ENCODE assay signal across 23 mouse cellular contexts in the genomic region with DNA sequence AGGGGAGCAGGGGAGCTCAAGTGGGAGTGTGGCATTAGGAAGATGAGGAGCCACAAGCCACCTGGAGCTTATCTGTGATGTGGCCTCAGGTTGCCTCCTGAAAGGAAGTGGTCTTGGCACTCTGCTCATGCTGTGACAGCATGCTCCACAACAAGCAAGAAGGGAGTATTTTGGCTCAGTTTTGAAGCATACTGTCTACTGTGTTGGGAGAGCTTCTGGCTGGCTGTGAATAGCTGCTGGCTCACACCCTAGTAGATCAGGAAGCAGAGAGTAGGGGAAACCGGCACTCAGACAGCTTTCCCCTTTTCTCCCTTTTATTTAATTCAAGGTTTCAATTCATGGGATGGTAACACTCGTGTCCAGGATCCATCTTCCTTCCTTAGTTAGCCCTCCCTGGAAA. TPM values are rescaled to one million over a fixed set of nuclear protein-coding genes. Genes with fewer than 3 reads are reported as not detected.
DNase-seq lines count a peak whose midpoint lies in the region.
"Had no signal": no experiment of that assay in that cellular context is flagged by ENCODE, and none has a peak within 500 bp of the region (broad histone marks: within the 10 kb centered on the region; RNA-seq: fewer than 3 reads in every experiment).

No protein-coding gene starts in this region.

- 67% methylated on average over 2 of the region's 2 CpGs for WGBS in limb, embryonic 10.5 days

- H3K4me1 ChIP-seq in limb, embryonic 10.5 days: no peaks in the 10 kb centered on the region
- H3K4me1 ChIP-seq: embryonic facial prominence, embryonic 15.5 days; forebrain, embryonic 10.5 days; forebrain, embryonic 15.5 days; heart, embryonic 15.5 days; hindbrain, embryonic 10.5 days; hindbrain, embryonic 15.5 days had no signal

- no peak overlapping the region for H3K27ac ChIP-seq in limb, embryonic 10.5 days
- H3K27ac ChIP-seq: embryonic facial prominence, embryonic 15.5 days; forebrain, embryonic 10.5 days; forebrain, embryonic 15.5 days; heart, adult 2 months; heart, embryonic 15.5 days; hindbrain, embryonic 10.5 days; hindbrain, embryonic 15.5 days had no signal

- intact Hi-C loops in heart, postnatal 14 days (cut with DNase I): no loop called here

- H3K4me3 ChIP-seq in limb, embryonic 10.5 days: no peak overlapping the region
- H3K4me3 ChIP-seq: embryonic facial prominence, embryonic 15.5 days; erythroblast, embryonic 14.5 days; forebrain, embryonic 10.5 days; forebrain, embryonic 15.5 days; heart, adult 2 months; heart, embryonic 15.5 days; hindbrain, embryonic 10.5 days; hindbrain, embryonic 15.5 days had no signal

- DNase-seq in cerebellum, adult 9-11 months: peak; percentile 21
- DNase-seq in cerebellum, adult 11 months: no peak
- DNase-seq in heart, adult 11 months: peak; percentile 63
- DNase-seq in heart, postnatal 14 days: no peak
- peak; percentile 32 to 35 for DNase-seq in right cerebral cortex, postnatal 10 days (ENCODE audit: low spot score in 2 of 2)
- DNase-seq in right cerebral cortex, adult 18-20 months: no peak
- DNase-seq in frontal cortex, postnatal 36 days (ENCODE audit: low spot score in 2 of 2): peak; percentile 1 to 5
- no peak for DNase-seq in limb, embryonic 10.5 days (ENCODE audit: low spot score)
- DNase-seq: adrenal gland, adult 8-10 months; adrenal gland, postnatal 36 days; B cell, adult 2 months; cerebellum, adult 18-20 months; embryo, embryonic 11 days; gastrocnemius, postnatal 10 days; heart, adult 2 months had no signal

- no peaks in the 10 kb centered on the region for H3K36me3 ChIP-seq in limb, embryonic 10.5 days
- H3K36me3 ChIP-seq: embryonic facial prominence, embryonic 15.5 days; forebrain, embryonic 10.5 days; forebrain, embryonic 15.5 days; G1E; heart, embryonic 15.5 days; hindbrain, embryonic 10.5 days; hindbrain, embryonic 15.5 days had no signal

- no peaks in the 10 kb centered on the region for H3K9me3 ChIP-seq in limb, embryonic 10.5 days (replicated peaks)
- H3K9me3 ChIP-seq: embryonic facial prominence, embryonic 15.5 days; forebrain, embryonic 10.5 days; forebrain, embryonic 15.5 days; G1E; heart, embryonic 15.5 days; hindbrain, embryonic 10.5 days; hindbrain, embryonic 15.5 days had no signal

- H3K27me3 ChIP-seq in limb, embryonic 10.5 days (ENCODE audit: low read depth, poor library complexity, severe bottlenecking): no peaks in the 10 kb centered on the region
- H3K27me3 ChIP-seq: embryonic facial prominence, embryonic 15.5 days; forebrain, embryonic 15.5 days; heart, embryonic 15.5 days; hindbrain, embryonic 15.5 days had no signal

RNA-seq across cellular contexts. Expression of gene Vstm5, which starts 29.5 kb away (rescaled TPM):
- total RNA-seq in heart, postnatal 14 days (2021): under 1 TPM; 0.56 to 0.57 TPM
- 1.1 and 1.2 TPM in 2 replicates for polyA plus RNA-seq in limb, embryonic 10.5 days (2016; fragmentation: Nextera tagmentation; extraction: Ambion mirVana)
- total RNA-seq: G1E had no signal
- polyA plus RNA-seq: erythroblast, embryonic 14.5 days; G1E had no signal

Comparison
In these comparisons a context has a peak if more than half of its experiments do, and no peak if none do; other contexts are left out.
1. DNase-seq: peak in cerebellum, adult 9-11 months (single experiment), heart, adult 11 months (single experiment), right cerebral cortex, postnatal 10 days (2 of 2) and frontal cortex, postnatal 36 days (2 of 2); none in cerebellum, adult 11 months (single experiment), heart, postnatal 14 days (0 of 2), right cerebral cortex, adult 18-20 months (single experiment) and limb, embryonic 10.5 days (single experiment).